Mouse (Mus musculus): ENCODE data around the gene Map6. TPM values are rescaled to one million over a fixed set of nuclear protein-coding genes. Genes with fewer than 3 reads are reported as not detected.

Gene Map6
- polyA plus RNA-seq, 2 experiments, result 0.01 TPM; not detected in 1

GRCm38 (mm10) chr7:99279586-99279985 lies 12.3 kb downstream of the Map6 start:
- Histone ChIP-seq H3K4me2 (ENCODE audit: low read depth) (no peak overlapping the region), H3K27me3 (ENCODE audit: control insufficient read depth, insufficient read depth, low read length) (no peaks in the 10 kb centered on the region), H3K4me3 (ENCODE audit: insufficient read depth in 1 of 2, low read depth in 2 of 2, low read length in 2 of 2) (no peak overlapping the region), H3K9me3 (ENCODE audit: control insufficient read depth, low read length) (no peaks in the 10 kb centered on the region), H3K9ac (replicated peaks) (no peak overlapping the region), H3K27ac (no peak overlapping the region), H3K4me1 (replicated peaks; ENCODE audit: control insufficient read depth in 2 of 2, insufficient read depth in 2 of 2, low read length in 1 of 2) (no peaks in the 10 kb centered on the region), H3K36me3 (replicated peaks; ENCODE audit: control insufficient read depth, insufficient read depth, low read depth) (no peaks in the 10 kb centered on the region)
- no peak for TF ChIP-seq CTCF (IDR thresholded peaks at IDR 0.05; ENCODE audit: low read depth)
- TF ChIP-seq EP300 (IDR thresholded peaks at IDR 0.05; ENCODE audit: low read depth), result no peak
- WGBS (ENCODE audit: insufficient replicate concordance), result 67% methylated on average over 8 of the region's 8 CpGs
- no peak for ATAC-seq (ENCODE audit: insufficient read depth)
- DNase-seq (ENCODE audit: low read depth in 3 of 3, low spot score in 3 of 3), result no peak

DNA sequence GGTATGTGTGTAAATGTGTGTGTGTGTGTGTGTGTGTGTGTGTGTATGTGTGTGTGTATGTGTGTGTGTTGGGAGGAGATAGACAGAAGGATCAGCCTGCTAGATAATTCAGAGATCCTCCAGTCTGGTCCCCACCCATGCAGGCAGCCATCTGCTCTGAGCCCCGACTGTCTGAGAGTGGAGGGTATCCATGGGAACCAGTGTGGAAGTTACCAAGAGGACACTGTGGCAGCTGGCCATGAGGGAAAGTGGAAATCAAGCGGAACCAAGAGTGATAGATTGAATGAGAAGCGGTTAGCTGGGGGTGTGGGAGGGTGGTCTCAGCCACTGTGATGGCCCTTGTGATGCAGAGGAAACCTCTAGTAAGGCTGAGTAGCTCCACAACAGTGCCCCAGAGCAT lies 20.0 kb downstream of the Map6 start:
- 50% methylated on average over 3 of the region's 3 CpGs for WGBS (ENCODE audit: insufficient replicate concordance)
- no peak overlapping the region for H3K27ac ChIP-seq

GRCm38 (mm10) chr7:99290008-99290407 lies 22.8 kb downstream of the Map6 start:
- H3K4me2 ChIP-seq (ENCODE audit: low read depth), result no peak overlapping the region
- DNase-seq (ENCODE audit: low read depth in 3 of 3, low spot score in 3 of 3), result no peak
- 34% methylated on average over 8 of the region's 8 CpGs for WGBS (ENCODE audit: insufficient replicate concordance)
- H3K27ac ChIP-seq, result no peak overlapping the region
- no peaks in the 10 kb centered on the region for H3K27me3 ChIP-seq (ENCODE audit: control insufficient read depth, insufficient read depth, low read length)
- H3K9me3 ChIP-seq (ENCODE audit: control insufficient read depth, low read length), result no peaks in the 10 kb centered on the region
- TF ChIP-seq EP300 (IDR thresholded peaks at IDR 0.05; ENCODE audit: low read depth), result no peak
- no peak for ATAC-seq (ENCODE audit: insufficient read depth)
- H3K4me1 ChIP-seq (replicated peaks; ENCODE audit: control insufficient read depth in 2 of 2, insufficient read depth in 2 of 2, low read length in 1 of 2), result no peaks in the 10 kb centered on the region
- H3K4me3 ChIP-seq (ENCODE audit: insufficient read depth in 1 of 2, low read depth in 2 of 2, low read length in 2 of 2), result no peak overlapping the region
- no peaks in the 10 kb centered on the region for H3K36me3 ChIP-seq (replicated peaks; ENCODE audit: control insufficient read depth, insufficient read depth, low read depth)
- H3K9ac ChIP-seq (replicated peaks), result no peak overlapping the region

More for the DNA sequence above, 20.0 kb downstream of the Map6 start:
- H3K9me3 ChIP-seq (ENCODE audit: control insufficient read depth, low read length), result no peaks in the 10 kb centered on the region
- H3K4me3 ChIP-seq (ENCODE audit: insufficient read depth in 1 of 2, low read depth in 2 of 2, low read length in 2 of 2), result no peak overlapping the region
- no peaks in the 10 kb centered on the region for H3K36me3 ChIP-seq (replicated peaks; ENCODE audit: control insufficient read depth, insufficient read depth, low read depth)
- H3K9ac ChIP-seq (replicated peaks), result no peak overlapping the region
- DNase-seq (ENCODE audit: low read depth in 3 of 3, low spot score in 3 of 3) (no peak), ATAC-seq (ENCODE audit: insufficient read depth) (no peak)
- no peaks in the 10 kb centered on the region for H3K4me1 ChIP-seq (replicated peaks; ENCODE audit: control insufficient read depth in 2 of 2, insufficient read depth in 2 of 2, low read length in 1 of 2)
- no peak for TF ChIP-seq EP300 (IDR thresholded peaks at IDR 0.05; ENCODE audit: low read depth)
- no peak for TF ChIP-seq CTCF (IDR thresholded peaks at IDR 0.05; ENCODE audit: low read depth)
- H3K4me2 ChIP-seq (ENCODE audit: low read depth), result no peak overlapping the region
- no peaks in the 10 kb centered on the region for H3K27me3 ChIP-seq (ENCODE audit: control insufficient read depth, insufficient read depth, low read length)

DNA sequence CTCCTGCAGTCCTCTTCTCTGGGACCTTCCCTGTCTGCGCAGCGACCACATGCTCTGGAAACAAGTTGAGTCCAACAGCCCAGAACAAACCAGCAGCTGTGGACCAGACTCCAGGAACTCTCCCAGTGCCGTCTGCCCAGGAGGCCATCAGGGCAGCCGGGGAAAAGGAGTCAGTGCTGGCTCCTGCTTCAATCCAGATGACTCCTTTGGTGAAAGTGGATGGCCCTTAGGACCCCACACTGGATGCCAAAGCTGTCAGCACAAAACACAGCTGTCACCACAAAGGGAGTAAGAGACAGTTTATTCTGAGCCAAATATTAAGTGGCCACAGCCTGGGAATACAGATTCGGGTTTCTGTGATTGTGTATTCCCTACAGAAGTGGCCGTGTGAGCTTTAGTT lies 23.7 kb downstream of the Map6 start:
- ATAC-seq (ENCODE audit: insufficient read depth) (no peak), DNase-seq (ENCODE audit: low read depth in 3 of 3, low spot score in 3 of 3) (no peak)
- WGBS (ENCODE audit: insufficient replicate concordance), result 49% methylated on average over 6 of the region's 6 CpGs
- H3K9ac ChIP-seq (replicated peaks), result no peak overlapping the region
- no peak overlapping the region for H3K4me2 ChIP-seq (ENCODE audit: low read depth)
- no peak overlapping the region for H3K4me3 ChIP-seq (ENCODE audit: insufficient read depth in 1 of 2, low read depth in 2 of 2, low read length in 2 of 2)
- no peaks in the 10 kb centered on the region for H3K4me1 ChIP-seq (replicated peaks; ENCODE audit: control insufficient read depth in 2 of 2, insufficient read depth in 2 of 2, low read length in 1 of 2)
- H3K27me3 ChIP-seq (ENCODE audit: control insufficient read depth, insufficient read depth, low read length), result no peaks in the 10 kb centered on the region
- no peak overlapping the region for H3K27ac ChIP-seq
- no peaks in the 10 kb centered on the region for H3K36me3 ChIP-seq (replicated peaks; ENCODE audit: control insufficient read depth, insufficient read depth, low read depth)
- TF ChIP-seq CTCF (IDR thresholded peaks at IDR 0.05; ENCODE audit: low read depth) (no peak), EP300 (IDR thresholded peaks at IDR 0.05; ENCODE audit: low read depth) (no peak)
- H3K9me3 ChIP-seq (ENCODE audit: control insufficient read depth, low read length), result no peaks in the 10 kb centered on the region

- no peak overlapping the region for H3K4me3 ChIP-seq (ENCODE audit: insufficient read depth in 1 of 2, low read depth in 2 of 2, low read length in 2 of 2)
- no peaks in the 10 kb centered on the region for H3K27me3 ChIP-seq (ENCODE audit: control insufficient read depth, insufficient read depth, low read length)
- no peaks in the 10 kb centered on the region for H3K9me3 ChIP-seq (ENCODE audit: control insufficient read depth, low read length)
- H3K27ac ChIP-seq, result no peak overlapping the region
- H3K36me3 ChIP-seq (replicated peaks; ENCODE audit: control insufficient read depth, insufficient read depth, low read depth), result no peaks in the 10 kb centered on the region
- DNase-seq (ENCODE audit: low read depth in 3 of 3, low spot score in 3 of 3), result no peak
- H3K9ac ChIP-seq (replicated peaks), result no peak overlapping the region
- no peaks in the 10 kb centered on the region for H3K4me1 ChIP-seq (replicated peaks; ENCODE audit: control insufficient read depth in 2 of 2, insufficient read depth in 2 of 2, low read length in 1 of 2)
- TF ChIP-seq EP300 (IDR thresholded peaks at IDR 0.05; ENCODE audit: low read depth) (no peak), CTCF (IDR thresholded peaks at IDR 0.05; ENCODE audit: low read depth) (no peak)
- no peak overlapping the region for H3K4me2 ChIP-seq (ENCODE audit: low read depth)
- ATAC-seq (ENCODE audit: insufficient read depth), result no peak
- WGBS (ENCODE audit: insufficient replicate concordance), result 53% methylated on average over 2 of the region's 2 CpGs
Measured at GRCm38 (mm10) chr7:99294198-99294780, 27.0 kb downstream of the Map6 start.

All from liver, embryonic 14.5 days (tissue).